Mouse (Mus musculus) ES-E14 (cell line): ENCODE results near the gene Glce.

ENCODE experiments used
- CHD2 ChIP-seq: IDR thresholded peaks from 2 replicates; pipeline ENCODE4 v1.6.1; 2014; ENCODE audit warnings: mild to moderate bottlenecking, low read depth, low read length, inconsistent platforms
- HCFC1 ChIP-seq: IDR thresholded peaks from 2 replicates; pipeline ENCODE4 v1.6.1; 2012; ENCODE audit warnings: low read length, inconsistent platforms, borderline replicate concordance; ENCODE audit not compliant: insufficient read depth
- MAFK ChIP-seq: IDR thresholded peaks from 2 replicates; pipeline ENCODE4 v1.6.1; 2014; ENCODE audit warnings: mild to moderate bottlenecking, low read depth, low read length, inconsistent platforms; ENCODE audit not compliant: insufficient read depth
- ZC3H11A ChIP-seq: IDR thresholded peaks from 2 replicates; pipeline ENCODE4 v1.6.1; 2012; ENCODE audit warnings: low read depth, mild to moderate bottlenecking, inconsistent platforms, low read length, borderline replicate concordance
- ZNF384 ChIP-seq: IDR thresholded peaks from 2 replicates; pipeline ENCODE4 v1.6.1; 2012; ENCODE audit warnings: low read depth, low read length, inconsistent platforms

DNA sequence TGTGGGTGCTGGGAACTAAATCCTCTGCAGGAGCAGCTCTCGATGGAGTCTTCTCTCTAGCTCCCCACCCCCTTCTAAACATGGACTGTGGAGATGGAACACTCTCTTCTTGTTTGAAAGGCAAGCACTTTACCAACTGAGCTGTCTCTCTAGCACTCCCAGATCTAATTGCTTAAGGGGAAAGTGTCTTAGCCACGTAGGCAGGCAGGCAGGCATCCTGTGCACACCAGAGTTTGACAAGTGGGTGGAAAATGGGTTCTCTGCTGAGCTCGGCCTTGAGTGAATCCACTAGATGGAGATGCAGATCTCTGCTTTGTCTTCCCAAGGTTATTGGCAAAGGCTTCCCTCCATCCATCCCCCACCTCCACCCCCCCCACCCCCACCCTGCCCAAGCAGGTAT, 94.4 kb downstream of the Glce start:
- no peak for TF ChIP-seq MAFK
- TF ChIP-seq HCFC1: no peak
- no peak for TF ChIP-seq CHD2
- TF ChIP-seq ZC3H11A: no peak
- TF ChIP-seq ZNF384: no peak
